In genomic region chr2:108877676-108878075, GRCm38 (mm10) we compare ENCODE assay signal across 18 mouse cellular contexts.
DNase-seq lines count a peak whose midpoint lies in the region; ATAC-seq lines count a peak whose summit lies in the region.
"Had no signal": no experiment of that assay in that cellular context is flagged by ENCODE, and none has a peak within 500 bp of the region (broad histone marks: within the 10 kb centered on the region; RNA-seq: fewer than 3 reads in every experiment).

No protein-coding gene starts in this region.

- no peak; the same call in 1 of the 2 replicates for ATAC-seq in embryonic facial prominence, embryonic 14.5 days (ENCODE audit: low read depth)
- ATAC-seq: activated CD4-positive, CD25-positive, alpha-beta regulatory T cell, adult 4 months; forebrain, embryonic 15.5 days; forebrain, postnatal 0 days; Patski had no signal

- no peaks in the 10 kb centered on the region for H3K4me1 ChIP-seq in embryonic facial prominence, embryonic 14.5 days (ENCODE audit: control insufficient read depth, insufficient read depth, low read length)
- H3K4me1 ChIP-seq: embryonic facial prominence, embryonic 12.5 days; embryonic facial prominence, embryonic 15.5 days; forebrain, embryonic 13.5 days; forebrain, embryonic 15.5 days had no signal

- H3K36me3 ChIP-seq in embryonic facial prominence, embryonic 14.5 days (ENCODE audit: control insufficient read depth, insufficient read depth, low read length) = no peaks in the 10 kb centered on the region
- H3K36me3 ChIP-seq: embryonic facial prominence, embryonic 12.5 days; embryonic facial prominence, embryonic 15.5 days; forebrain, embryonic 15.5 days had no signal

- H3K4me3 ChIP-seq in embryonic facial prominence, embryonic 14.5 days (ENCODE audit: low read depth, low read length) = no peak overlapping the region
- H3K4me3 ChIP-seq: embryonic facial prominence, embryonic 12.5 days; embryonic facial prominence, embryonic 15.5 days; erythroblast, embryonic 14.5 days; forebrain, embryonic 13.5 days; forebrain, embryonic 15.5 days had no signal

- 36% methylated on average over 3 of the region's 3 CpGs for WGBS in embryonic facial prominence, embryonic 14.5 days

- no peak overlapping the region for H3K4me2 ChIP-seq in embryonic facial prominence, embryonic 14.5 days (ENCODE audit: low read depth, low read length)
- H3K4me2 ChIP-seq: embryonic facial prominence, embryonic 12.5 days; embryonic facial prominence, embryonic 15.5 days; forebrain, embryonic 13.5 days; forebrain, embryonic 15.5 days had no signal

- no peak overlapping the region for H3K27ac ChIP-seq in embryonic facial prominence, embryonic 14.5 days (replicated peaks; ENCODE audit: low read depth, low read length)
- H3K27ac ChIP-seq: embryonic facial prominence, embryonic 12.5 days; embryonic facial prominence, embryonic 15.5 days; forebrain, embryonic 13.5 days; forebrain, embryonic 15.5 days had no signal

- H3K9ac ChIP-seq in embryonic facial prominence, embryonic 14.5 days (ENCODE audit: low read depth, low read length) = no peak overlapping the region
- H3K9ac ChIP-seq: embryonic facial prominence, embryonic 12.5 days; embryonic facial prominence, embryonic 15.5 days; forebrain, embryonic 13.5 days; forebrain, embryonic 15.5 days; forebrain, postnatal 0 days had no signal

- no peaks in the 10 kb centered on the region for H3K27me3 ChIP-seq in embryonic facial prominence, embryonic 14.5 days (replicated peaks; ENCODE audit: control insufficient read depth, insufficient read depth, low read length)
- H3K27me3 ChIP-seq: embryonic facial prominence, embryonic 12.5 days; embryonic facial prominence, embryonic 15.5 days; forebrain, embryonic 13.5 days; forebrain, embryonic 15.5 days; Patski had no signal

- 0 out of 2 replicates have a peak, but pooled peaks cover 3% of the 10 kb centered on the region for H3K9me3 ChIP-seq in embryonic facial prominence, embryonic 14.5 days (ENCODE audit: control insufficient read depth, low read length)
- H3K9me3 ChIP-seq: embryonic facial prominence, embryonic 12.5 days; embryonic facial prominence, embryonic 15.5 days; forebrain, embryonic 15.5 days had no signal

- peak; percentile 9 for DNase-seq in embryo, embryonic 11 days
- no peak for DNase-seq in embryo, embryonic 9.5 days (ENCODE audit: extremely low spot score)
- peak; percentile 55 for DNase-seq in NIH3T3 (ENCODE audit: low read depth)
- DNase-seq in embryonic facial prominence, embryonic 14.5 days (ENCODE audit: low spot score) = peak; percentile 51
- no peak for DNase-seq in lung, postnatal 14 days
- DNase-seq in thymus, postnatal 36 days = no peak
- DNase-seq: adrenal gland, adult 8-10 months; adrenal gland, postnatal 14 days; adrenal gland, postnatal 36 days; cerebellum, adult 11-12 months; forebrain, postnatal 0 days had no signal

Comparison
In these comparisons a context has a peak if more than half of its experiments do, and no peak if none do; other contexts are left out.
1. DNase-seq: peak in embryo, embryonic 11 days (single experiment), NIH3T3 (single experiment) and embryonic facial prominence, embryonic 14.5 days (single experiment); none in embryo, embryonic 9.5 days (single experiment), lung, postnatal 14 days (single experiment) and thymus, postnatal 36 days (0 of 2).